Mouse (Mus musculus): Measurements from ENCODE around the gene Zfpm1.
A peak's percentile ranks its signal among the peaks of the same experiment; 100 is the strongest.

Gene Zfpm1

GRCm38 (mm10) chr8:122274651-122275391 lies 7.1 kb upstream of the Zfpm1 start:
- no peak for DNase-seq (ENCODE audit: extremely low read depth, low read depth, low spot score)

- no peak for DNase-seq (ENCODE audit: extremely low read depth, low read depth, low spot score)
These were observed 5.6 kb upstream of the Zfpm1 start for GRCm38 (mm10) chr8:122276308-122276707.

GRCm38 (mm10) chr8:122277204-122277995 lies 4.5 kb upstream of the Zfpm1 start:
- DNase-seq (ENCODE audit: extremely low read depth, low read depth, low spot score): no peak

GRCm38 (mm10) chr8:122280156-122280555 lies 1.8 kb upstream of the Zfpm1 start:
- no peak for DNase-seq (ENCODE audit: extremely low read depth, low read depth, low spot score)

- no peak for DNase-seq (ENCODE audit: extremely low read depth, low read depth, low spot score)
These were observed 1.2 kb upstream of the Zfpm1 start for GRCm38 (mm10) chr8:122280588-122281316.

- peak; percentile 72 for DNase-seq (ENCODE audit: extremely low read depth, low read depth, low spot score)
These were observed 465 bp upstream of the Zfpm1 start for GRCm38 (mm10) chr8:122281317-122282034.

GRCm38 (mm10) chr8:122282501-122283355 lies 787 bp downstream of the Zfpm1 start:
- DNase-seq (ENCODE audit: extremely low read depth, low read depth, low spot score): no peak

GRCm38 (mm10) chr8:122283356-122284202 lies 1.6 kb downstream of the Zfpm1 start:
- DNase-seq (ENCODE audit: extremely low read depth, low read depth, low spot score): no peak

- no peak for DNase-seq (ENCODE audit: extremely low read depth, low read depth, low spot score)
These were observed 2.3 kb downstream of the Zfpm1 start for GRCm38 (mm10) chr8:122284203-122284658.

GRCm38 (mm10) chr8:122284659-122285261 lies 2.8 kb downstream of the Zfpm1 start:
- no peak for DNase-seq (ENCODE audit: extremely low read depth, low read depth, low spot score)

- DNase-seq (ENCODE audit: extremely low read depth, low read depth, low spot score): no peak
These were observed 3.8 kb downstream of the Zfpm1 start for GRCm38 (mm10) chr8:122285727-122286126.

GRCm38 (mm10) chr8:122286899-122287298 lies 5.0 kb downstream of the Zfpm1 start:
- no peak for DNase-seq (ENCODE audit: extremely low read depth, low read depth, low spot score)

GRCm38 (mm10) chr8:122287742-122288141 lies 5.8 kb downstream of the Zfpm1 start:
- no peak for DNase-seq (ENCODE audit: extremely low read depth, low read depth, low spot score)

GRCm38 (mm10) chr8:122288344-122288743 lies 6.4 kb downstream of the Zfpm1 start:
- DNase-seq (ENCODE audit: extremely low read depth, low read depth, low spot score): no peak

- no peak for DNase-seq (ENCODE audit: extremely low read depth, low read depth, low spot score)
These were observed 9.1 kb downstream of the Zfpm1 start for GRCm38 (mm10) chr8:122291075-122291474.

- no peak for DNase-seq (ENCODE audit: extremely low read depth, low read depth, low spot score)
These were observed 9.6 kb downstream of the Zfpm1 start for GRCm38 (mm10) chr8:122291549-122291948.

- DNase-seq (ENCODE audit: extremely low read depth, low read depth, low spot score): no peak
These were observed 11.5 kb downstream of the Zfpm1 start for GRCm38 (mm10) chr8:122293484-122293883.

GRCm38 (mm10) chr8:122294273-122294683 lies 12.3 kb downstream of the Zfpm1 start:
- DNase-seq (ENCODE audit: extremely low read depth, low read depth, low spot score): peak; percentile 43

GRCm38 (mm10) chr8:122295389-122295788 lies 13.4 kb downstream of the Zfpm1 start:
- DNase-seq (ENCODE audit: extremely low read depth, low read depth, low spot score): no peak

All from fat pad, adult 2 months (tissue).